Mouse (Mus musculus) thymus, adult 2 months (tissue): ENCODE measurements at regions not wholly inside any gene's neighbourhood (a gene's known extent, or its start where the extent isn't known, plus 50 kb on each side); places are given as distances from the start of the nearest gene placed in this dataset.

Source experiments
- DNase-seq: peaks from one replicate; pipeline ENCODE4 v3.0.0; 2021
- H3K27ac ChIP-seq: fragments of 200-500 bp; 2 replicates; pipeline ENCODE4 v1.5.1; 2012; ENCODE audit warnings: low read length, control low read depth; ENCODE audit not compliant: control insufficient read depth, insufficient read depth
- H3K27me3 ChIP-seq: fragments of 200-500 bp; 2 replicates; pipeline ENCODE4 v1.6.1; 2012; ENCODE audit warnings: mild to moderate bottlenecking, low read length, moderate library complexity, mixed read lengths; ENCODE audit not compliant: control insufficient read depth, insufficient read depth
- H3K36me3 ChIP-seq: fragments of 200-500 bp; 2 replicates; pipeline ENCODE4 v1.6.1; 2012; ENCODE audit warnings: mild to moderate bottlenecking, low read length, moderate library complexity; ENCODE audit not compliant: control insufficient read depth, insufficient read depth
- H3K4me1 ChIP-seq: fragments of 200-500 bp; replicated peaks from 2 replicates; pipeline ENCODE4 v1.6.1; 2012; ENCODE audit warnings: low read length; ENCODE audit not compliant: control insufficient read depth, insufficient read depth
- H3K4me3 ChIP-seq: fragments of 200-500 bp; 2 replicates; pipeline ENCODE4 v1.5.1; 2012; ENCODE audit warnings: mild to moderate bottlenecking, low read length, control low read depth, moderate library complexity; ENCODE audit not compliant: control insufficient read depth, insufficient read depth
- CTCF ChIP-seq: fragments of 200-500 bp; IDR thresholded peaks from 2 replicates; pipeline ENCODE4 v1.5.1; 2012; ENCODE audit warnings: mild to moderate bottlenecking, control low read depth, low read length, moderate library complexity, borderline replicate concordance; ENCODE audit not compliant: control insufficient read depth, poor library complexity, insufficient read depth; ENCODE audit errors: extremely low read depth
- POLR2A ChIP-seq: fragments of 200-500 bp; IDR thresholded peaks from 2 replicates; pipeline ENCODE4 v1.6.1; 2012; ENCODE audit warnings: mild to moderate bottlenecking, low read length, control low read depth, moderate library complexity; ENCODE audit not compliant: control insufficient read depth, poor library complexity, insufficient read depth; ENCODE audit errors: extremely low read depth
- WGBS: fragments of 180-500 bp; shearing (Covaris S2); methylation state at CpG from one replicate; pipeline ENCODE4 v1.1.7; 2018; 5-methylcytosine and 5-hydroxymethylcytosine counted together

- Histone ChIP-seq H3K27me3 (no peaks in the 10 kb centered on the region), H3K4me3 (no peak overlapping the region), H3K36me3 (no peaks in the 10 kb centered on the region), H3K4me1 (no peaks in the 10 kb centered on the region), H3K27ac (no peak overlapping the region)
- WGBS = 92% methylated on average over 3 of the region's 3 CpGs
- no peak for DNase-seq
- TF ChIP-seq POLR2A (no peak), CTCF (no peak)
These were observed 216.0 kb upstream of the Sox9 start for GRCm38 (mm10) chr11:112566071-112566470.

- TF ChIP-seq POLR2A = no peak
- no peak for TF ChIP-seq CTCF
- no peak for DNase-seq
- H3K4me3 ChIP-seq = no peak overlapping the region
- no peaks in the 10 kb centered on the region for H3K36me3 ChIP-seq
- no peaks in the 10 kb centered on the region for H3K27me3 ChIP-seq
- H3K27ac ChIP-seq = no peak overlapping the region
- H3K4me1 ChIP-seq = no peaks in the 10 kb centered on the region
These were observed 194.6 kb upstream of the Sox9 start for GRCm38 (mm10) chr11:112587386-112587785.

GRCm38 (mm10) chr11:112588088-112588487 is 193.9 kb upstream of the Sox9 start:
- Histone ChIP-seq H3K4me1 (no peaks in the 10 kb centered on the region), H3K4me3 (no peak overlapping the region), H3K36me3 (no peaks in the 10 kb centered on the region), H3K27me3 (no peaks in the 10 kb centered on the region), H3K27ac (no peak overlapping the region)
- TF ChIP-seq POLR2A = no peak
- TF ChIP-seq CTCF = no peak
- WGBS = 82% methylated on average over 11 of the region's 11 CpGs
- DNase-seq = no peak

GRCm38 (mm10) chr11:112590214-112590613 is 191.8 kb upstream of the Sox9 start:
- 93% methylated on average over 7 of the region's 7 CpGs for WGBS
- H3K27me3 ChIP-seq = no peaks in the 10 kb centered on the region
- H3K4me1 ChIP-seq = no peaks in the 10 kb centered on the region
- DNase-seq = no peak
- H3K36me3 ChIP-seq = no peaks in the 10 kb centered on the region
- TF ChIP-seq CTCF (no peak), POLR2A (no peak)
- H3K4me3 ChIP-seq = no peak overlapping the region
- no peak overlapping the region for H3K27ac ChIP-seq

- no peaks in the 10 kb centered on the region for H3K4me1 ChIP-seq
- H3K27ac ChIP-seq = no peak overlapping the region
- no peak overlapping the region for H3K4me3 ChIP-seq
- H3K36me3 ChIP-seq = no peaks in the 10 kb centered on the region
- H3K27me3 ChIP-seq = no peaks in the 10 kb centered on the region
- TF ChIP-seq POLR2A (no peak), CTCF (no peak)
- WGBS = 90% methylated on average over 6 of the region's 6 CpGs
- no peak for DNase-seq
These were observed 189.5 kb upstream of the Sox9 start for GRCm38 (mm10) chr11:112592411-112593020.

- no peak for DNase-seq
- no peaks in the 10 kb centered on the region for H3K36me3 ChIP-seq
- H3K27me3 ChIP-seq = no peaks in the 10 kb centered on the region
- TF ChIP-seq POLR2A (no peak), CTCF (no peak)
- no peaks in the 10 kb centered on the region for H3K4me1 ChIP-seq
- 89% methylated on average over 10 of the region's 10 CpGs for WGBS
- H3K4me3 ChIP-seq = no peak overlapping the region
- no peak overlapping the region for H3K27ac ChIP-seq
These were observed 188.2 kb upstream of the Sox9 start for GRCm38 (mm10) chr11:112593821-112594220.

GRCm38 (mm10) chr11:112607359-112607758 is 174.7 kb upstream of the Sox9 start:
- no peak for DNase-seq
- H3K27ac ChIP-seq = no peak overlapping the region
- TF ChIP-seq CTCF (no peak), POLR2A (no peak)

More at GRCm38 (mm10) chr11:112607359-112607758, 174.7 kb upstream of the Sox9 start:
- Histone ChIP-seq H3K36me3 (no peaks in the 10 kb centered on the region), H3K4me3 (no peak overlapping the region), H3K27me3 (no peaks in the 10 kb centered on the region), H3K4me1 (no peaks in the 10 kb centered on the region)
- 91% methylated on average over 1 of the region's 1 CpGs for WGBS
